Mouse (Mus musculus): ENCODE measurements around the gene Gm20604. TPM values are rescaled to one million over a fixed set of nuclear protein-coding genes. Genes with fewer than 3 reads are reported as not detected.

The Gm20604 gene
- total RNA-seq (2015; ENCODE audit: low replicate concordance) (6.1 and 21.0 TPM in 2 replicates), total RNA-seq (2017; ENCODE audit: low replicate concordance) (9.1 and 12.9 TPM in 2 replicates)

- ATAC-seq (replicated peaks; ENCODE audit: low FRiP score, poor library complexity, severe bottlenecking) = no peak
These were observed at the start of gene Gm20604 for GRCm38 (mm10) chr12:102758403-102758756. TSS of gene Gm20604 (minus strand) at chr12:102758672.

- no peak for ATAC-seq (replicated peaks; ENCODE audit: low FRiP score, poor library complexity, severe bottlenecking)
These were observed 41.1 kb upstream of the Gm20604 start for GRCm38 (mm10) chr12:102799528-102799927.

- ATAC-seq (replicated peaks; ENCODE audit: low FRiP score, poor library complexity, severe bottlenecking) = 0 out of 2 replicates have a peak, but pooled peaks have one; percentile 19
These were observed 29.5 kb upstream of the Gm20604 start for GRCm38 (mm10) chr12:102787927-102788326.

GRCm38 (mm10) chr12:102785593-102785985 lies 27.1 kb upstream of the Gm20604 start:
- no peak for ATAC-seq (replicated peaks; ENCODE audit: low FRiP score, poor library complexity, severe bottlenecking)

GRCm38 (mm10) chr12:102784899-102785592 lies 26.6 kb upstream of the Gm20604 start:
- 0 out of 2 replicates have a peak, but pooled peaks have one; percentile 39 for ATAC-seq (replicated peaks; ENCODE audit: low FRiP score, poor library complexity, severe bottlenecking)

GRCm38 (mm10) chr12:102782841-102783240 lies 24.4 kb upstream of the Gm20604 start:
- no peak for ATAC-seq (replicated peaks; ENCODE audit: low FRiP score, poor library complexity, severe bottlenecking)

- no peak for ATAC-seq (replicated peaks; ENCODE audit: low FRiP score, poor library complexity, severe bottlenecking)
These were observed 21.0 kb upstream of the Gm20604 start for GRCm38 (mm10) chr12:102779452-102779851.

GRCm38 (mm10) chr12:102778151-102778550 lies 19.7 kb upstream of the Gm20604 start:
- ATAC-seq (replicated peaks; ENCODE audit: low FRiP score, poor library complexity, severe bottlenecking) = no peak

GRCm38 (mm10) chr12:102776035-102776434 lies 17.6 kb upstream of the Gm20604 start:
- no peak for ATAC-seq (replicated peaks; ENCODE audit: low FRiP score, poor library complexity, severe bottlenecking)

GRCm38 (mm10) chr12:102772676-102773075 lies 14.2 kb upstream of the Gm20604 start:
- ATAC-seq (replicated peaks; ENCODE audit: low FRiP score, poor library complexity, severe bottlenecking) = no peak

GRCm38 (mm10) chr12:102771601-102772000 lies 13.1 kb upstream of the Gm20604 start:
- no peak for ATAC-seq (replicated peaks; ENCODE audit: low FRiP score, poor library complexity, severe bottlenecking)

GRCm38 (mm10) chr12:102769000-102769399 lies 10.5 kb upstream of the Gm20604 start:
- ATAC-seq (replicated peaks; ENCODE audit: low FRiP score, poor library complexity, severe bottlenecking) = no peak

- no peak for ATAC-seq (replicated peaks; ENCODE audit: low FRiP score, poor library complexity, severe bottlenecking)
These were observed 5.2 kb upstream of the Gm20604 start for GRCm38 (mm10) chr12:102763696-102764095.

- ATAC-seq (replicated peaks; ENCODE audit: low FRiP score, poor library complexity, severe bottlenecking) = no peak
These were observed 3.2 kb upstream of the Gm20604 start for GRCm38 (mm10) chr12:102761668-102762067.

GRCm38 (mm10) chr12:102758936-102759335 lies 464 bp upstream of the Gm20604 start:
- no peak for ATAC-seq (replicated peaks; ENCODE audit: low FRiP score, poor library complexity, severe bottlenecking)

GRCm38 (mm10) chr12:102757689-102758402 lies 626 bp downstream of the Gm20604 start, which contains the start of the genes Gm28051, Gon7 and Ubr7:
TSS of gene Gm28051 (minus strand) at chr12:102757765.
TSS of gene Gon7 (minus strand) at chr12:102757803.
TSS of gene Ubr7 (plus strand) at chr12:102757967.
- ATAC-seq (replicated peaks; ENCODE audit: low FRiP score, poor library complexity, severe bottlenecking) = peak; percentile 98

GRCm38 (mm10) chr12:102757055-102757688 lies 1.3 kb downstream of the Gm20604 start:
- peak; percentile 77 for ATAC-seq (replicated peaks; ENCODE audit: low FRiP score, poor library complexity, severe bottlenecking)

- no peak for ATAC-seq (replicated peaks; ENCODE audit: low FRiP score, poor library complexity, severe bottlenecking)
These were observed 2.2 kb downstream of the Gm20604 start for GRCm38 (mm10) chr12:102756304-102756703.

GRCm38 (mm10) chr12:102748256-102748655 lies 10.2 kb downstream of the Gm20604 start:
- ATAC-seq (replicated peaks; ENCODE audit: low FRiP score, poor library complexity, severe bottlenecking) = no peak

GRCm38 (mm10) chr12:102744839-102745238 lies 13.6 kb downstream of the Gm20604 start:
- no peak for ATAC-seq (replicated peaks; ENCODE audit: low FRiP score, poor library complexity, severe bottlenecking)
